In genomic region chr12:71055537-71055936, GRCm38 (mm10) we compare ENCODE assay signal across 23 mouse cellular contexts. TPM values are rescaled to one million over a fixed set of nuclear protein-coding genes. Genes with fewer than 3 reads are reported as not detected.
"Had no signal": no experiment of that assay in that cellular context is flagged by ENCODE, and none has a peak within 500 bp of the region (broad histone marks: within the 10 kb centered on the region; RNA-seq: fewer than 3 reads in every experiment).

No protein-coding gene starts in this region.

- H3K27ac ChIP-seq: limb, embryonic 12.5 days; liver, embryonic 13.5 days; lung, embryonic 15.5 days; macrophage; midbrain, embryonic 13.5 days; neural tube, embryonic 15.5 days; stomach, postnatal 0 days had no signal

- ATAC-seq: liver, postnatal 0 days; midbrain, embryonic 13.5 days had no signal

- H3K4me3 ChIP-seq: limb, embryonic 12.5 days; liver, embryonic 13.5 days; lung, embryonic 15.5 days; midbrain, embryonic 13.5 days; myocyte; neural tube, embryonic 15.5 days had no signal

- DNase-seq: kidney, postnatal 10 days; layer of hippocampus, adult 9-11 months; layer of hippocampus, postnatal 36 days; liver; liver, embryonic 13.5 days; liver, postnatal 0 days; lung, postnatal 14 days; right cerebral cortex, adult 18-20 months; right cerebral cortex, postnatal 25 days; thymus, postnatal 4 days had no signal

RNA-seq across cellular contexts. Expression of gene Tomm20l, which starts 55.7 kb away (rescaled TPM):
- total RNA-seq: layer of hippocampus, postnatal 36 days; left cerebral cortex, postnatal 36 days; midbrain, postnatal 0 days had no signal
- polyA plus RNA-seq: kidney, embryonic 14.5 days; large intestine, adult 2 months; limb, embryonic 12.5 days; liver, embryonic 13.5 days; liver, postnatal 0 days; macrophage; midbrain, postnatal 0 days; myocyte; neural tube, embryonic 11.5 days; small intestine, adult 2 months; stomach, postnatal 0 days had no signal
